Mouse (Mus musculus) embryonic fibroblast, embryonic 13.5 days (primary cell): ENCODE measurements around the gene Vps13d. TPM values are rescaled to one million over a fixed set of nuclear protein-coding genes. Genes with fewer than 3 reads are reported as not detected.

Experiments
- H3K27ac ChIP-seq: 2 replicates; pipeline ENCODE4 v1.5.1; 2012; ENCODE audit warnings: low read length, control low read depth, inconsistent platforms; ENCODE audit not compliant: insufficient read depth
- H3K4me1 ChIP-seq: 2 replicates; pipeline ENCODE4 v1.6.1; 2011; ENCODE audit warnings: low read length; ENCODE audit not compliant: control insufficient read depth, insufficient read depth
- H3K4me3 ChIP-seq: 2 replicates; pipeline ENCODE4 v1.5.1; 2011; ENCODE audit warnings: mild to moderate bottlenecking, control low read depth, low read length; ENCODE audit not compliant: insufficient read depth
- CTCF ChIP-seq: IDR thresholded peaks from 2 replicates; pipeline ENCODE4 v1.5.1; 2011; ENCODE audit warnings: mild to moderate bottlenecking, control low read depth, low read length, moderate library complexity, borderline replicate concordance; ENCODE audit not compliant: insufficient read depth
- POLR2A ChIP-seq: IDR thresholded peaks from 2 replicates; pipeline ENCODE4 v1.6.1; 2011; ENCODE audit warnings: low read depth, mild to moderate bottlenecking, control low read depth, low read length, moderate library complexity
- polyA plus RNA-seq: library from polyadenylated mRNA; stranded (reverse); fragments of >200 nt; gene quantifications from 2 replicates; pipeline ENCODE4 v1.2.4, GENCODE M21; 2011; ENCODE audit warnings: low read depth; ENCODE audit not compliant: missing spikeins, insufficient read length

Vps13d gene
- polyA plus RNA-seq, 1 experiment = 19.4 TPM

DNA sequence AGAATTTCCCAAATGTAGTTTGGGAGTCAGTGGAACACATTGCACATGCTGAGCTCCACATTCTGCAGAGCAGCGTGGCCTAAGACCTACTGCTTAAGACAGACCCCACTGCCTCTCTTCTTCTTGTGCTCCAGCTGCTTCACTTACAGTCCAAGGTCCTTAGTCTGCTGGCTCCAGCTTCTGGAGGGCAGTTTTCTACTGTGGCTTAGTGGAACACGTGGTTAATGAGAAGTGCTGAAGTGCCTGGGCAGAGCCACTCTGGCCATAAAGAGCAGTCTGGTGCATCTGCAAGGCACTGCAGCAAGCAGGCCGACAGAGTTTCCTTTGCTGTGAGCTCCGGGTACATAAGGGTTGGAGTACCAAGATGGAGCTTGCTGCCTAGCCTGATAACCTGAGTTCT, 163.3 kb downstream of the Vps13d start:
- Histone ChIP-seq H3K4me1 (peaks cover 5% of the 10 kb centered on the region; the same call in 1 of the 2 replicates), H3K4me3 (no peak overlapping the region), H3K27ac (no peak overlapping the region)
- no peak for TF ChIP-seq POLR2A
- TF ChIP-seq CTCF = no peak

DNA sequence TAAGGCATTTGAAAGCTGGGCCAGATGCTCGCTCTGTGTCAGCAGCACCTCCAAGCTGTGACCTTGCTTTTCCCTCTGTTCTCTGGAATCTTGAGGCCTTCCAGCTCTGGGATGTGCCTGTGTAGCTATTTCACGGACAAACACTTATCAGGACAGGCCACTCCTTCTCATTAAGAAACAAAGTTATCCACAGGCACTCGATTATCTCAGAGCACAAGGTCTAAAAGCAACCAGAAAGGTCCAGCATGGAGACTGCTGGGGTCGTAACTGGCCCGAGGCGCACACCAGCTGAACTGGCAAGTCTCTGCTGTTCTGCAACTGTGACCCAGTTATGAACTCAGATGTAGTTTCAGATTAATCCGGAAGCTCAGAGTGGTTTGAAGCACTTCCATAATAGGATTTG, 168.4 kb downstream of the Vps13d start:
- H3K4me1 ChIP-seq = peaks cover 8% of the 10 kb centered on the region; the same call in 1 of the 2 replicates
- TF ChIP-seq CTCF (no peak), POLR2A (no peak)
- no peak overlapping the region for H3K4me3 ChIP-seq
- H3K27ac ChIP-seq = no peak overlapping the region

DNA sequence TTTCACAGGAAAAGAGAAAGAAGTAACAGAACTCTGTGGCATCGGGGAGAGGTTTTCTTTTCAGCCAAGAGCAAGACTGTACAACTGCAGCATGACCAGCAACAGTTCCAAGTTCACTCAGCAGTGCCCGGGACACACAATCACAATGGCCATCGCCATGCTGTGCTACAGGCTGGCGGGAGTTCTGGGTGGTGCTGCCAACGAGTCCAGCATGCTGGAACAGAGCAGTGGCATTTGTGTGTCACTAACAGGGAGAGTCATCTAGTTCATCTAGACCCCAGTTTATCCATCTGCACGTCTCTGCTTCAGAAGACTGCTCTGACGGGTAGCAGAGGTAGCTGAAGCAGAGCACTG, 169.4 kb downstream of the Vps13d start:
- Histone ChIP-seq H3K27ac (no peak overlapping the region), H3K4me1 (peaks cover 8% of the 10 kb centered on the region; the same call in 1 of the 2 replicates), H3K4me3 (no peak overlapping the region)
- TF ChIP-seq POLR2A = no peak
- TF ChIP-seq CTCF = no peak

DNA sequence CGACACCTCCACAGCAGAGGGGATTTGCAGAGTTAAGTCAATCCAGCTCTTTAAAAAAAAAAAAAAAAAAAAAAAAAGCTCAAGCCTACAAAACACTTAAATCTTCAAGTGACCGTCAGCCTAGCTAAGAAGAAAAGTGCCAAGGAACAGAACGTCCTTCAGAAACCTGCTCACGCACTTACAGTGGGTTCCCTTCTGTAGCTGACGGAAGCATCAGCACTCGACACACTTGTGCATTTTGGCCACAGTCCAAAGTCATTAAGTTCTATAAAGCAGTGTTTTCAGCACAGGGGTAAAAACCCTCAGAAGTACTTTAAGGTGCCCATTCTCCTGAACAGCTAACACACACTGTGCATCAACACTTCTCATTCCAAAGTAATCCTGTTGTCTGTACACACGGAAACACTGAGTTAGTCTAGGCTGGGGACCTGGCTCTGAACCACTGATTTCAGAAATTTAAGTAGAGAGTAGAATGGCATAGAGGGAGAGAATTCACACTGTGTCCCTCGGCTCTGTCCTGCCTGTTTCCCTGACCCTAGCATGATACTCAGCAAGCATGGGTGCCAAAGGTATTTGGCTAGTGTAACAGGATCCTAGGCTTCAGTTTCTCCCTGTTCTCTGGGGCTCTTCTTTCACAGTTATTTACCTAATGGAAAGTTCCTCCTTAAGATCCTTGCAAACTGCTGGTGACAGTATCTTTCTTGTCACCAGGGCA, 170.0 kb downstream of the Vps13d start:
- TF ChIP-seq CTCF (no peak), POLR2A (no peak)
- no peak overlapping the region for H3K4me3 ChIP-seq
- H3K4me1 ChIP-seq = peaks cover 8% of the 10 kb centered on the region; the same call in 1 of the 2 replicates
- H3K27ac ChIP-seq = no peak overlapping the region

DNA sequence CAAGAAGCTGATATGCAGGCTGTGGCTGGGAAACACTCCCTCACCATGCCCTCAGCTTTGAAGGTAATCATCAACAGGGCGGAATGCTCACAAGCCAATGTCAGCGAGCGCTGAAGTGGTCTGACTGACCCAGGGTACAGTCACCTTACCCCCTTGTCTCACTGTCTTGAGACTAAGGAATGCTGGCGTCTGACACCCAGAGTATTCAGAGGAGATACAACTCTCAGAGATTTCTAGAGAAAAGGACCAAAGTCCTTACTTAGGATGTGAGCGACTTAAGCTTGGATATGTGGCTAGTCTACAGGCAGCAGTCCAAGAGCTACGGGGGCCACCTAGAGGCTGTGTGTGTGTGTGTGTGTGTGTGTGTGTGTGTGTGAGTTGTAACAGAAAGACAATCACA, 170.9 kb downstream of the Vps13d start:
- H3K4me1 ChIP-seq = peaks cover 8% of the 10 kb centered on the region; the same call in 1 of the 2 replicates
- TF ChIP-seq CTCF (no peak), POLR2A (no peak)
- H3K27ac ChIP-seq = no peak overlapping the region
- H3K4me3 ChIP-seq = no peak overlapping the region

DNA sequence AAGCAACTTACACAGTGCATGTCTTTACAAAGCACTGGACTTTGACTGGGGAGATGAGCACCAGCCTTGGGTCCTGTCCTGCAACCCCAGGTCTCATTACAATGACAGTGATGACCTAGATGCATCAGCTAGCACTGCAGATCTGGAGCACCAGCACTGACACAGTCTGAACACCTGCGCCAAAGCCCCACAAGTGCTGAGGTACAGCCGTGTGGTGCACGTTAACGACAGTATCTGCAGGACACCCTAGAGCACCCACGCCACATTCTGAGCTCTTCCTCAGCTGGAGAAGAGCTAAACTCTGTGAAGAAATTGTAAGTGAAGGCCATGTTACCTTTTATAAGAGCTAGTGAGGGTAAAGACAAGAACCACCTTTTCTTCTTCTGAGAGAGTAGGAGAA, 172.0 kb downstream of the Vps13d start:
- no peak overlapping the region for H3K4me3 ChIP-seq
- TF ChIP-seq POLR2A (no peak), CTCF (no peak)

DNA sequence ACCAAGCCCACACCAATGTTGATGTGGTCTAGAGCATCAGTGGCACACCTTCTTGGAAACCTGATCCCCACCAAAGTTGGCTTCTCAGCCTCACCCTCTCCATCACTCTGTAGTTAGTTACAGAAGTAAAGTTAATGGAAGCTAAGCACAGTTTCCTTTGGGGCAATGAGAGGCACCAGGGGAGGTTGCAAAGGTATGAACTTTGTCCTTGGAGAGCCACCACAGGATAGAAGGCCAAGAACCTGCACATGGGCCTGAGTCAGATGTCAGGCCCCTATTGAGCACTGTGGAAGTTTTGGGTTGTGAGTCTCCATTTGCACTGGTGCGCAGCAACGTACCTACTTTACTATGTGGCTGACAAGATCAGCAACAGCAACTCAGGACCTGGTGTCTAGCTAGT, 172.6 kb downstream of the Vps13d start:
- H3K4me1 ChIP-seq = peaks cover 8% of the 10 kb centered on the region; the same call in 1 of the 2 replicates
- no peak overlapping the region for H3K27ac ChIP-seq
- no peak overlapping the region for H3K4me3 ChIP-seq
- TF ChIP-seq POLR2A (no peak), CTCF (no peak)

More for the DNA sequence above, 172.0 kb downstream of the Vps13d start:
- H3K27ac ChIP-seq = no peak overlapping the region
- peaks cover 8% of the 10 kb centered on the region; the same call in 1 of the 2 replicates for H3K4me1 ChIP-seq

DNA sequence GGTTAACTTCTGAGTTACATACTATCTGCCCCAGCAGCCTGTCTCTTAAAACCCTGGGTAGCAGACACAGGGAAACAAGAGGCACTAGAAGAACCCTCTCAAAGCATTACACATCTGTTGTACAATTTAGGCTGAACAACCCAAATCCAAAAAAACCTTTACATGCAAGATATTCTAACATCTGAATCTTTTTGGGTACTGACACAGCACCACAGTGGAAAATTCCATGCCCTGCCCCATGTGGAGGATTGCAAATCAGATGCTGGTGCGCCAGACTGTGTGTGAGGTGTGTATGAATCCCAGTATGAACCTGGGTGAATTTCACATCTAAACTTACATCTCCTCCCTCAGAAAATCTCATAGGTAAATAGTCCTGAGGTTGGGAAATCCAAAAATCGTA, 174.4 kb downstream of the Vps13d start:
- H3K4me3 ChIP-seq = no peak overlapping the region
- TF ChIP-seq CTCF (no peak), POLR2A (no peak)
- H3K4me1 ChIP-seq = peaks cover 7% of the 10 kb centered on the region; the same call in 1 of the 2 replicates
- no peak overlapping the region for H3K27ac ChIP-seq

DNA sequence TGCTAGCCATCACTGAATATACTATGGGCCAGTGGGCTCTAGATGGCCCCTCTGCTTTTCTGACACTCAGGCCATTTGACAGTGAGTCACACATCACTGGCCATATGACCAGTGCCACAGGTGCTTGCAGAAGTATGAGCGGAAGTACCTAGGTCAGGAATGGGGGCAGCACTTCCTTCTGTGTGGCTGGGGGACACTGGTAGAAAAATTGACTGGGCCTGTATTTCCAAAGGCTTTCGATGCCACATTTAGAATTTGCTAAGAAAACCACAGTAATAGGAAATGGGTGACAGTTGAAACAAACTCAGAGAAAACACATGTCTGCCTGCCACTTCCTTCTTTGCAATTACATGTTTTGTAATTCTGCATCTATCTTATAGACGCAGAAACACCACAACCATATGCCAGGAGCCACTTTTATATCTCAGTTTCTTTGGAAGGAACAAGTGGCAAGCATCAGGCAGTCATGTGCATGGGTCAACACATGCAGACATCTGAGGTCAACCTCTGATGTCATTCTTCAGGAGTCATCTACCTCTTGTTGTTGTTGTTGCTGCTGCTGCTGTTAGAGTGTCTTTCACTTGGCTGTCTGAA, 175.6 kb downstream of the Vps13d start:
- Histone ChIP-seq H3K4me3 (no peak overlapping the region), H3K4me1 (no peaks in the 10 kb centered on the region), H3K27ac (no peak overlapping the region)
- no peak for TF ChIP-seq CTCF
- TF ChIP-seq POLR2A = no peak

DNA sequence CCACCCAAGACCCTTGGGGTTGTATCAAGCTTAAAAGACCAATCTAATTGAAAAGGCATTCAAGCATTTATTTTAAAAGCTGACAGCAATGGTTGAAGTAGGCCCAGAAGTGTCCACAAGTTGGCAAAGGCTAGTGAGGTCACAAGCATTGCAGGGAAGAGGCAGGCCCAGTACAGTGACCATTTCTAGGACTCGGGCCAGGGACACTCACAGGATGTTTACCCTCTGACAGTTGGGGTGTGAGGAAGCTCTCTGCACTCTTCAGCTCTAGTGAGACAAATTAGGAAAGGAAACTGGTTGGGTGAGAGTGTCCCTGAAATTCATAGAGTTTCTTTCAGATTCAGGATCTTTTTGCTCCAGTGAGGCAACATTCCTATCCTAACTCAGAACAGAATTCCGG, 177.1 kb downstream of the Vps13d start:
- H3K4me3 ChIP-seq = no peak overlapping the region
- peaks cover 3% of the 10 kb centered on the region; the same call in 1 of the 2 replicates for H3K4me1 ChIP-seq
- no peak for TF ChIP-seq CTCF
- no peak for TF ChIP-seq POLR2A
- no peak overlapping the region for H3K27ac ChIP-seq
